Mouse (Mus musculus) bone marrow macrophage, adult 2 months (primary cell): ENCODE measurements around the gene Sbno2. TPM values are rescaled to one million over a fixed set of nuclear protein-coding genes. Genes with fewer than 3 reads are reported as not detected.
"Not testable (repeated sequence)": the region's sequence is repeated elsewhere in the genome, so short reads cannot be mapped to it uniquely, and the experiment has no call there.

Experiments
- H3K27ac ChIP-seq: 2 replicates; pipeline ENCODE4 v1.5.1; 2012; ENCODE audit warnings: low read depth, low read length; ENCODE audit not compliant: insufficient read depth
- H3K4me1 ChIP-seq: 2 replicates; pipeline ENCODE4 v1.6.1; 2012; ENCODE audit warnings: low read length; ENCODE audit not compliant: control insufficient read depth, insufficient read depth
- H3K4me3 ChIP-seq: 2 replicates; pipeline ENCODE4 v1.5.1; 2012; ENCODE audit warnings: mild to moderate bottlenecking, low read length, moderate library complexity; ENCODE audit not compliant: insufficient read depth
- CTCF ChIP-seq: IDR thresholded peaks from 2 replicates; pipeline ENCODE4 v1.5.1; 2012; ENCODE audit warnings: low read depth, mild to moderate bottlenecking, low read length, moderate library complexity
- POLR2A ChIP-seq: IDR thresholded peaks from 2 replicates; pipeline ENCODE4 v1.6.1; 2012; ENCODE audit warnings: mild to moderate bottlenecking, low read depth, low read length, borderline replicate concordance
- polyA plus RNA-seq: library from polyadenylated mRNA; stranded (reverse); fragments of >200 nt; gene quantifications from 2 replicates; pipeline ENCODE4 v1.2.4, GENCODE M21; 2012; ENCODE audit not compliant: missing spikeins, insufficient read depth, insufficient read length

Gene Sbno2
- polyA plus RNA-seq, 1 experiment = 54.5 TPM

DNA sequence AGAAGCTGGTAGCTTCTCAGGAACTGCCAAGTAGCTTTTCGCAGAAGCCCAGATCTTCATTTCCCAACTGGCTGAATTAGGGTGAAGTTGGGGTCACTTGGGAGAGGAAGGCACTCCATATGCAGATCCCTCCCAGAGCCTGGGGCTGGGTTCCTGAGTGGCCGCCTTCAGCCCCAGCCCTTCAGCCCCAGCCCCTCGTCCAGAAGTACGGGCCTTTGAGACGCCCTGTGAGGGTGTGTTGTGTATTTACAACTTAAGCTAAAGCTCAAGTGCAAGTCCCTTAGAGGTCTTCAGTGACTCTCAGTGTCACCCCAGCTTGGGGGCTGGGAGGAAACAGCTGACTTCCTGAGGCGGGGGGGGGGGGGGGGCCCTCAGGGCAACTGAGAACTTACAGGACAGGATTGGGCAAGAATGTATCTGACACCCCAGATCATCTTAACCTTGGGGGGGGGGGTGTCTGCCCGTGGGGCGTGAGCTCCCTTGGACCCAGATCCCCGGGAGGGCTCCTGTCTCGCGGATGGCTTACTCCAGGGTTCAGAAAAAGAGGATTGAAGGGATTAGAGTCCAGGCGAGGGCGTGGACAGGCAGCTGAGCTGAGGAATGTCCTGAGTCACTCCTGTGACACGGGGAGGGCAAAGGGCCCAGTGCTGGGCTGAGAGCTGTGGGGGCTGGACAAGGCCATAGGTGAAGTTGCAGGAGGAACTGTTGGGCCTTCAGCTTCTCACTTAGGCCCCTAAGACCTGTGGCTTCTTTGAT is 53.6 kb downstream of the Sbno2 start:
- H3K4me1 ChIP-seq = peaks cover 35% of the 10 kb centered on the region
- TF ChIP-seq CTCF = no peak
- no peak for TF ChIP-seq POLR2A

DNA sequence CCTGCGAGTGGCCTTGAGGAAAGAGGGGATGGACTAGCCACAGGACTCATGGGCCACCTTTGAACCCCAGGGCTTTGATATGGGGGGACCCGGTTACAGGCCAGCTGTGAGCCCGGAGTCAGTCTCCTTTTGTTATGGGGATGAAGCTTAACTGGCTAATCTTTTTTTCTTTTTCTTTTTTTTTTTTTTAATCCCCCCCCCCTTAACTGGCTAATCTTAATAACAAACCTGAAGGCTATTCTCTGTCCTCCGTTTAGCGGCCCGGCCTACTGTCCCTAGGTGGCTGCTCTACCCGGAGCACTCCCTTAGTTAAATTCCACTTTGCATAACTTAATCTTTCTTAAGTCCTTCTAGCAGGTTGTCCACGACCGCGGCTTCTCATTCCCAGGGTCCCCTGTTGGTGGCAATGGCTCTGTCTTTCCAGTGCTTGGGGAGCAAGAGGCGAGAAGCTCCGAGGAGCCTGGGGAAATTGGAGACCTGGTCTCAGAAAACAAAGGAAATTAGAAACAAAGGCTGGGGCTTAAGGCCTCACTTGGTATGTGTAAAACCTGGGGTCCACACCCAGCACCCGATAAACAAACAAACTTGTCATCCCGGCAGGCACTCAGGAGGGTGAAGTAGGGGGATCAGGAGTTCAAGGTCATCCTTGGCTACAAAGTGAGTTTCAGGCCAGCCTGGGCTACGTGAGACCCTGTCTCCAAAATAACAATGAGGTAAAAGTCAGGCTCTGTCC is 54.3 kb downstream of the Sbno2 start:
- H3K4me3 ChIP-seq = no peak overlapping the region
- H3K27ac ChIP-seq = peak overlapping the region; percentile 92
- no peak for TF ChIP-seq CTCF
- no peak for TF ChIP-seq POLR2A
- H3K4me1 ChIP-seq = peaks cover 35% of the 10 kb centered on the region

More for the DNA sequence above, 53.6 kb downstream of the Sbno2 start:
- H3K4me3 ChIP-seq = no peak overlapping the region
- peak overlapping the region; percentile 95 for H3K27ac ChIP-seq

DNA sequence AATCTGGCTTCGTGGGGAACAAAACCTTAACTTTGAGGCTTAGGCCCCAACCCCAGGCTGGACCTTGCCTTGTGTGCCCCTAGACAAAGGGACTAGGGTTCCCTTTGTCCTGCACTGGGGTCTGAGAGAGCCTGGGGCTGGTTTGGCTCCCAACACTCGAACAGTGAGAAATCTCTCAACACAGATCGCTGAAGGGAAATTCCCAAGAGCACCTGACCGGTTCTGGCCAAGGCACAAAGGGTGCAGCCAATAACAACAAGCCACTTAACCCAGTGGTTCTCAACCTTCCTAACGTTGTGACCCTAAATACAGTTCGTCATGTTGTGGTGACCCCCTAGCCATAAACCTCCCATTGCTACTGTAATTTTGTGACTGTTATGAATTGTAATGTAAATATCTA is 55.1 kb downstream of the Sbno2 start:
- no peak overlapping the region for H3K27ac ChIP-seq
- H3K4me3 ChIP-seq = no peak overlapping the region
- TF ChIP-seq POLR2A (no peak), CTCF (no peak)
- H3K4me1 ChIP-seq = peaks cover 32% of the 10 kb centered on the region

DNA sequence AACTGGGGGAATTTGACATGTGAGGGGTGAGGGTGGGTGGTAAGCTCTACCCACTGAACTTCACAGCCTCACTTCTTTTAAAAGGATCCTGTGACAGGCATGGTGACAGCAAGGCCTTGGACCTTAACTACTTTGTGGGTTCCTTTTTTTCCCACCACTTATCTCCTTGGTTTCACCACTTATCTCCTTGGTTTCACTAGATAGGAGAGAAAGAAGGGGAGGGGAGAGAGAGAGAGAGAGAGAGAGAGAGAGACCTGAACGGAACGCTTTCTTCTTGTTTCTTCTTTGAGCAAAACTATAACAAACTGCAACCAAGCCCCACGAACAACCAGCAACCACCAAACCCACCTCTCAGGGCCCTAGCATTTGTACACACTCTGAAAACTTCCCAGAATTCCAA is 56.5 kb downstream of the Sbno2 start:
- Histone ChIP-seq H3K4me1 (peaks cover 32% of the 10 kb centered on the region), H3K27ac (no peak overlapping the region), H3K4me3 (no peak overlapping the region)
- no peak for TF ChIP-seq CTCF
- TF ChIP-seq POLR2A = no peak

DNA sequence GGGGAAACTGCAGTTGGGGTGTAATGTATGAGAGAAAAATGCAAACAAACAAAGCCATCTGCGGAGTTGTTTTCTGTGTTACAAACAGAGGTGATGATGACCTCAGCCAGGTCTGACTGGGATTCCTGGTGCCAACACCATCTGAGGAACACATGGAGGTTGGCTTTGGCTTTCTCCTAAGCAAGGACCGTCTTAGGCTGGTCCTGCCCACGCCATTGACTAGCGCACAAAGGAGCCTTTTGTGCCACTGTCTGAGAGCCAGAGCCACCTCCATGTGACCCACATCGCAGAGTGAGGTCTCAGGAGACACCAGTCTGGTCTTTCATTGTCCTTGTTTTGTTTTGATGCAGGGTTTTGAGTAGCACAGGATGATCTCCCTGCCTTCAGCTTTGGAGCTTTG is 57.0 kb downstream of the Sbno2 start:
- Histone ChIP-seq H3K4me3 (no peak overlapping the region), H3K4me1 (peaks cover 32% of the 10 kb centered on the region), H3K27ac (no peak overlapping the region)
- TF ChIP-seq CTCF = no peak
- TF ChIP-seq POLR2A = no peak

DNA sequence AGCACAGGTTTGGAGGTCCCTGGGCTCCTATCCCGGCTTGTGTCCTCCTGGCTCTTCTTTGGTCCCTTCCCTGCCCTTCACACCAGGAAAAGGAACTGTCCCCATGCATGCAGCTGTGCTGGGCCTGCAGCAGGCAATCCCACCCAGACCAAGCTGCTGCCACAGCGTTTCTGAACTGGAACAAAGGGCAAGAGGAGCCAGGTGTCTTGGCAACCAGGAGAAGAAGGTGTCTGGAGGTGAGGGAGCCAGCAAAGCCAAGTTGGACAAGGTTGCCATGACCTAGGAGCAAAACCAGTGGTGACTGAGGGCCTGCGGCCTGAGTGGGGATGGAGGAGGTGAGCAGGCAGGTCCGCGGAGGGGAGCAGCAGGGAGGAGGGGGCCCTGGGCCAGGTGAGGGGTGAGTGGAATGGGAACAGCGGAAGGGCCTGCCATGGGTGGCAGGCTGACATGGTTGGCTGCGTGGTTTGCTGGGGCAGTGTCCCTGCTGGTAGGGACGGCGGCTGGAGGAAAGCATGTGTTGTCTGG is 58.3 kb downstream of the Sbno2 start, which contains the start of gene Gpx4:
Gpx4 (plus strand) TSS at position 126 of the 525 bp plus-strand sequence.
- H3K4me1 ChIP-seq = peaks cover 24% of the 10 kb centered on the region
- H3K4me3 ChIP-seq = no peak within 1 kb of the TSS
- TF ChIP-seq POLR2A (no peak), CTCF (no peak)
- no peak within 1 kb of the TSS for H3K27ac ChIP-seq

DNA sequence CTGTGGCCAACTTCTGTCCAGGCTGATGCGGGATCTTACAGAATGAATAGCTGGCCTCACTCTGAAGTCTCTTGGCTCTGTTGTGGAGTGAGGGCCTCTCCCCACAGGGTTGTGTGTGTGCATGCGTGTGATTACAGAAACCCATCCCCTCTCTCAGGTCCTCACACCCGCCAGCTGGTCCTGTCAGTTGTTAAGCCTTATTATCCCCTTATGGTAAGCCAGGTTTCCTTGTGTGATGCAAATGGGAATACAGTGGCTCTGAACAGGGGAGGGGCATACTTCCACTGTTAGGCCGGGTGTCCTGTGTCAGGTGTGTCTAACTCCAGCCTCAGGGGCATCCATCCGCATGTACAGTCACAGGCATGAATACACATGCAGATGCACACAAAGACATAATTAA is 59.6 kb downstream of the Sbno2 start:
- Histone ChIP-seq H3K4me1 (peaks cover 12% of the 10 kb centered on the region), H3K4me3 (no peak overlapping the region), H3K27ac (no peak overlapping the region)
- TF ChIP-seq CTCF (no peak), POLR2A (no peak)

DNA sequence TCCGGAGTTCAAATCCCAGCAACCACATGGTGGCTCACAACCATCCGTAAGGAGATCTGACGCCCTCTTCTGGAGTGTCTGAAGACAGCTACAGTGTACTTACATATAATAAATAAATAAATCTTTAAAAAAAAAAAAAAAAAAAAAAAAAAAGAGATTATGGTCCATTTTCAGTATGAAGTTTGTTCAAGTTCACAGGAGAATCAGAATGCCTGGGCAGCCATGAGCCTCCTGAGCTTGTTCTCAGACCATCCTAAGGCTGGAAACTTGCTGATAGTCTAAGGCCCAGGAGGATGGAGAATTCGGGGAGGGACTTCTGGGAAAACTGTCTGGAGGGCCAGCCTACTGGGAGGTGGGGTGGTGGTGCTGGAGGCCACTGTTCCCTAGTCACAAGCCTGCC is 60.0 kb downstream of the Sbno2 start:
- H3K4me3 ChIP-seq, H3K27ac ChIP-seq, H3K4me1 ChIP-seq: not testable (repeated sequence)

DNA sequence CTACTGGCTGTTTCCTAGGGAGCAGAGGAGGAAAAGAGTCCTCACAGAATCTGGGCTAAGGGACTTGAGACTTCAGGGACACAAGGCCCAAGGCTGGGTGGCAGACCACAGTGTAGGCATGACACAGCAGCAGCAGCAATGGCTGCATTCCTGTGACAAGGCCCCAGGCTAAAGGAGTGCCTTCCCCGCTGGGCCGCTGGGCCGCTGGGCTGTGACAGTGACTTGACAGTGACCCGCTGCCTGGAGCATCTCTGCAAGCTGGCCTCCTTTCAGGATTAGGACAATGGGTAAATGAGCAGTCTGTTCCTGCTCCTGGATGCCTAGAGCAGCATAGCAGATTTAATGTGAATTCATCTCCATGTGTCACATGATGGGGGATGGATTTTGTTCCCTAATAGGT is 61.3 kb downstream of the Sbno2 start:
- H3K4me1 ChIP-seq = 0 out of 2 replicates have a peak, but pooled peaks cover 6% of the 10 kb centered on the region
- H3K27ac ChIP-seq = no peak overlapping the region
- TF ChIP-seq CTCF (no peak), POLR2A (no peak)
- H3K4me3 ChIP-seq = no peak overlapping the region

DNA sequence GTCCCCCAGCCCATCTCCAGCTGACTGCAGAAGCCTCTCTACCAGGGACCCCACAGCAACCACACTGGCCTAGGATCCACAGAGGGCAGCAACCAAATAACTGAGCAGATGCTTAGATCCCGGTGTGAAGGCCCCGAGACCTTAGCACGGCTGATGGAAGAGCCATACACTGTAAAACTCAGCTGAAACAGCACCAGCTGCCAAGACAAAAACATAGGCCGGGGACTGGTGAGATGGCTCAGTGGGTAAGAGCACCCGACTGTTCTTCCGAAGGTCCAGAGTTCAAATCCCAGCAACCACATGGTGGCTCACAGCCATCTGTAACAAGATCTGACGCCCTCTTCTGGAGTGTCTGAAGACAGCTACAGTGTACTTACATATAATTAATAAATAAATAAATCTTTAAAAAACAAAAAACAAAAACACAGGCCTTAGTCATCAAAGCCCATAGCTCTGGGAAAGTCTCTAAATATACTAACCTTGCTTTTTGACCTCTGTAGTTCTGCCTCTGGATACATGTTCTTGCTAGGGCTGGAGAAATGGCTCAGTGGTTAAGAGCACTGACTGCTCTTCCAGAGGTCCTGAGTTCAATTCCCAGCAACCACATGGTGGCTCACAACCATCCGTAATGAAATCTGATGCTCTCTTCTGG is 63.8 kb downstream of the Sbno2 start:
- H3K4me1 ChIP-seq, H3K4me3 ChIP-seq, H3K27ac ChIP-seq: not testable (repeated sequence)
